ENCODE assay signal across 17 mouse cellular contexts in genomic region chr1:144258779-144259178, GRCm38 (mm10). TPM values are rescaled to one million over a fixed set of nuclear protein-coding genes. Genes with fewer than 3 reads are reported as not detected.
"Had no signal": no experiment of that assay in that cellular context is flagged by ENCODE, and none has a peak within 500 bp of the region (broad histone marks: within the 10 kb centered on the region; RNA-seq: fewer than 3 reads in every experiment).

No protein-coding gene starts in this region.

- ATAC-seq: midbrain, embryonic 16.5 days had no signal

- DNase-seq: lung, adult 18-20 months; lung, embryonic 14.5 days; lung, postnatal 10 days; lung, postnatal 4 days; midbrain, embryonic 14.5 days; right cerebral cortex, postnatal 14 days; thymus, adult 2 months; thymus, postnatal 25 days; thymus, postnatal 4 days had no signal

RNA-seq across cellular contexts. Expression of gene Rgs1, which starts 9.7 kb away (rescaled TPM):
- polyA plus RNA-seq: midbrain, embryonic 10.5 days; midbrain, embryonic 12.5 days; midbrain, embryonic 16.5 days; myocyte; neural tube, embryonic 11.5 days; neural tube, embryonic 13.5 days; neural tube, embryonic 15.5 days; testis, adult 2 months had no signal
